Mouse (Mus musculus) layer of hippocampus, adult 8-10 months (tissue): ENCODE data around the gene Paqr8. TPM values are rescaled to one million over a fixed set of nuclear protein-coding genes. Genes with fewer than 3 reads are reported as not detected.
"Not testable (repeated sequence)": the region's sequence is repeated elsewhere in the genome, so short reads cannot be mapped to it uniquely, and the experiment has no call there.

ENCODE experiments used
- DNase-seq, 2 experiments: peaks; one replicate each; pipeline ENCODE4 v3.0.0; 2022; ENCODE audit warnings: low spot score in 2 of 2
- total RNA-seq, 4 experiments: library from RNA; stranded (reverse); gene quantifications; 2 replicates each; pipeline ENCODE4 v1.2.4; 2022

Paqr8 gene
- total RNA-seq, 4 experiments from 2014 or later: 111 to 158 (median 139) TPM

- no peak for DNase-seq
Measured at GRCm38 (mm10) chr1:20912115-20912514, 21.7 kb downstream of the Paqr8 start.

- DNase-seq: no peak
Measured at GRCm38 (mm10) chr1:20912527-20913171, 22.2 kb downstream of the Paqr8 start.

GRCm38 (mm10) chr1:20914769-20915168 lies 24.4 kb downstream of the Paqr8 start:
- DNase-seq: no peak

- no peak for DNase-seq
Measured at GRCm38 (mm10) chr1:20915608-20916007, 25.2 kb downstream of the Paqr8 start.

GRCm38 (mm10) chr1:20917496-20918050 lies 27.2 kb downstream of the Paqr8 start:
- no peak for DNase-seq

- DNase-seq: no peak
Measured at GRCm38 (mm10) chr1:20919728-20920127, 29.3 kb downstream of the Paqr8 start.

- no peak for DNase-seq
Measured at GRCm38 (mm10) chr1:20921081-20921528, 30.7 kb downstream of the Paqr8 start.

GRCm38 (mm10) chr1:20922612-20923399 lies 32.4 kb downstream of the Paqr8 start:
- peak; percentile 39 to 51 for DNase-seq

- not testable (repeated sequence) for DNase-seq
Measured at GRCm38 (mm10) chr1:20925324-20925723, 34.9 kb downstream of the Paqr8 start.

- no peak for DNase-seq
Measured at GRCm38 (mm10) chr1:20925926-20926325, 35.5 kb downstream of the Paqr8 start.

- DNase-seq: no peak
Measured at GRCm38 (mm10) chr1:20926376-20926775, 36.0 kb downstream of the Paqr8 start.

GRCm38 (mm10) chr1:20928487-20928886 lies 38.1 kb downstream of the Paqr8 start:
- no peak for DNase-seq

GRCm38 (mm10) chr1:20933457-20933856 lies 43.1 kb downstream of the Paqr8 start:
- peak; percentile 66 to 77 for DNase-seq

- DNase-seq: no peak
Measured at GRCm38 (mm10) chr1:20935106-20935505, 44.7 kb downstream of the Paqr8 start.

GRCm38 (mm10) chr1:20939046-20939445 lies 48.6 kb downstream of the Paqr8 start:
- DNase-seq: peak; percentile 34 to 45

- DNase-seq: no peak
Measured at GRCm38 (mm10) chr1:20940151-20940550, 49.7 kb downstream of the Paqr8 start.

GRCm38 (mm10) chr1:20941322-20941721 lies 50.9 kb downstream of the Paqr8 start:
- no peak for DNase-seq

- no peak for DNase-seq
Measured at GRCm38 (mm10) chr1:20941857-20942256, 51.5 kb downstream of the Paqr8 start.

GRCm38 (mm10) chr1:20943016-20943415 lies 52.6 kb downstream of the Paqr8 start:
- no peak for DNase-seq

GRCm38 (mm10) chr1:20951300-20951763 lies 60.9 kb downstream of the Paqr8 start, which contains the start of gene Efhc1:
TSS of gene Efhc1 (plus strand) at chr1:20951626.
- DNase-seq: peak; percentile 93 to 95

- DNase-seq: no peak
Measured at GRCm38 (mm10) chr1:20951799-20952198, 61.4 kb downstream of the Paqr8 start.

GRCm38 (mm10) chr1:20954876-20955275 lies 64.5 kb downstream of the Paqr8 start:
- DNase-seq: no peak
